Mouse (Mus musculus) ES-E14 (cell line): ENCODE measurements around the gene Plxnb3. TPM values are rescaled to one million over a fixed set of nuclear protein-coding genes. Genes with fewer than 3 reads are reported as not detected.
"Not testable (repeated sequence)": the region's sequence is repeated elsewhere in the genome, so short reads cannot be mapped to it uniquely, and the experiment has no call there.

ENCODE experiments used
- DNase-seq: peaks from one replicate; pipeline ENCODE4 v3.0.0-alpha.2; 2013; ENCODE audit warnings: low read depth, low spot score
- H3K27ac ChIP-seq: 2 replicates; pipeline ENCODE4 v1.5.1; 2012; ENCODE audit warnings: low read depth, mild to moderate bottlenecking, low read length, moderate library complexity, mixed read lengths; ENCODE audit not compliant: poor library complexity, insufficient read depth, severe bottlenecking
- H3K36me3 ChIP-seq: 2 replicates; pipeline ENCODE4 v1.6.1; 2012; ENCODE audit warnings: mild to moderate bottlenecking, low read length, moderate library complexity, mixed read lengths; ENCODE audit not compliant: control insufficient read depth, poor library complexity, insufficient read depth, severe bottlenecking
- H3K4me1 ChIP-seq, 2 experiments: fragments of 150-350 bp in 1 of 2; sonication (generic) in 1 of 2; 2 replicates each; pipeline ENCODE4 v1.6.1; 2012; ENCODE audit warnings: low read length in 2 of 2, mild to moderate bottlenecking in 1 of 2, mixed read lengths in 1 of 2; ENCODE audit not compliant: control insufficient read depth in 2 of 2, insufficient read depth in 2 of 2, poor library complexity in 1 of 2
- H3K4me3 ChIP-seq, 2 experiments: fragments of 150-350 bp in 1 of 2; sonication (generic) in 1 of 2; 2 replicates each; pipeline ENCODE4 v1.5.1; 2012; ENCODE audit warnings: low read length in 2 of 2, low read depth in 1 of 2, mild to moderate bottlenecking in 1 of 2, mixed read lengths in 1 of 2; ENCODE audit not compliant: insufficient read depth in 1 of 2, poor library complexity in 1 of 2, severe bottlenecking in 1 of 2
- H3K9ac ChIP-seq: 2 replicates; pipeline ENCODE4 v1.6.1; 2012; ENCODE audit warnings: low read depth, mild to moderate bottlenecking, low read length, mixed read lengths; ENCODE audit not compliant: poor library complexity, insufficient read depth, severe bottlenecking
- H3K9me3 ChIP-seq: fragments of 150-350 bp; sonication (generic); 2 replicates; pipeline ENCODE4 v1.6.1; 2012; ENCODE audit warnings: low read depth, mild to moderate bottlenecking, low read length; ENCODE audit not compliant: control insufficient read depth, insufficient read depth
- CHD2 ChIP-seq: IDR thresholded peaks from 2 replicates; pipeline ENCODE4 v1.6.1; 2014; ENCODE audit warnings: mild to moderate bottlenecking, low read depth, low read length, inconsistent platforms
- HCFC1 ChIP-seq: IDR thresholded peaks from 2 replicates; pipeline ENCODE4 v1.6.1; 2012; ENCODE audit warnings: low read length, inconsistent platforms, borderline replicate concordance; ENCODE audit not compliant: insufficient read depth
- MAFK ChIP-seq: IDR thresholded peaks from 2 replicates; pipeline ENCODE4 v1.6.1; 2014; ENCODE audit warnings: mild to moderate bottlenecking, low read depth, low read length, inconsistent platforms; ENCODE audit not compliant: insufficient read depth
- ZC3H11A ChIP-seq: IDR thresholded peaks from 2 replicates; pipeline ENCODE4 v1.6.1; 2012; ENCODE audit warnings: low read depth, mild to moderate bottlenecking, inconsistent platforms, low read length, borderline replicate concordance
- ZNF384 ChIP-seq: IDR thresholded peaks from 2 replicates; pipeline ENCODE4 v1.6.1; 2012; ENCODE audit warnings: low read depth, low read length, inconsistent platforms
- in situ Hi-C, 2 experiments: fragments of 600-800 bp; cut with MboI; formaldehyde crosslinking; loops; one replicate each; pipeline ENCODE4 v1.15.1; 2025; ENCODE audit warnings: low sequenced_read_pairs in 2 of 2, inconsistent platforms in 1 of 2; ENCODE audit not compliant: unreplicated experiment in 2 of 2
- total RNA-seq: library from RNA; depleted of rRNA; stranded (reverse); fragments of 300-350 nt; gene quantifications from 2 replicates; pipeline ENCODE4 v1.2.3, GENCODE M21; 2012

Gene Plxnb3
- total RNA-seq, 1 experiment = 0.27 TPM

GRCm38 (mm10) chrX:73739151-73739550, 17.7 kb upstream of the Plxnb3 start:
- Histone ChIP-seq H3K27ac (peak overlapping the region; percentile 94), H3K36me3 (no peaks in the 10 kb centered on the region), H3K4me1 (peaks cover 5 to 13% of the 10 kb centered on the region in 2 experiments; a peak in 3 of 4 replicates), H3K4me3 (no peak overlapping the region), H3K9ac (peak overlapping the region; percentile 54; the same call in 1 of the 2 replicates), H3K9me3 (no peaks in the 10 kb centered on the region)
- in situ Hi-C loops = no loop called here
- no peak for DNase-seq
- TF ChIP-seq ZNF384 (no peak), CHD2 (0 out of 2 replicates have a peak, but pooled peaks have one; percentile 8)

- H3K4me3 ChIP-seq = peak overlapping the region in 1 of 2 experiments; percentile 12; a peak in 1 of 4 replicates
- DNase-seq, H3K9ac ChIP-seq, H3K9me3 ChIP-seq, in situ Hi-C loops, H3K36me3 ChIP-seq: not testable (repeated sequence)
- H3K27ac ChIP-seq = peak overlapping the region; percentile 79
- peaks cover 5 to 13% of the 10 kb centered on the region in 2 experiments; a peak in 3 of 4 replicates for H3K4me1 ChIP-seq
Measured at GRCm38 (mm10) chrX:73739841-73740240, 17.0 kb upstream of the Plxnb3 start.

- peaks cover 0 to 3% of the 10 kb centered on the region in 2 experiments; a peak in 1 of 4 replicates for H3K4me1 ChIP-seq
- no peak overlapping the region for H3K4me3 ChIP-seq
- in situ Hi-C loops = no loop called here
- no peak overlapping the region for H3K9ac ChIP-seq
- no peak for DNase-seq
- H3K27ac ChIP-seq = no peak overlapping the region
- H3K9me3 ChIP-seq = no peaks in the 10 kb centered on the region
- no peaks in the 10 kb centered on the region for H3K36me3 ChIP-seq
- TF ChIP-seq HCFC1 (no peak), ZNF384 (no peak), CHD2 (no peak), ZC3H11A (no peak), MAFK (no peak)
Measured at GRCm38 (mm10) chrX:73744774-73745481, 12.0 kb upstream of the Plxnb3 start.

DNA sequence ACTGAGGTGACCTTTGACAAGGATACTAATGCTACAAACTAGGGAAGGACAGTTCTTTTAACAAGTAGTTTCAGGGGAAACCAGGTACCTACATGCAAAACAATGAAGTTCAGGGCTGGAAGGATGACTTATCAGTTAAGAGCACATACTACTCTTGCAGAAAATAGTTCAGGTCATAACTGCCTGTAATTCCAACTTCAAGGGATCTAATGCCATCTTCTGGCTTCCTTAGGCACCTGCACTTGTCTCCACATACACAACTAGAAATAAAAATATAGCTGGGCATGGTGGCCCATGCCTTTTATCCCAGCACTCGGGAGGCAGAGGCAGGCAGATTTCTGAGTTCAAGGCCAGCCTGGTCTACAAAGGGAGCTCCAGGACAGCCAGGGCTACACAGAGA, 7.9 kb upstream of the Plxnb3 start:
- H3K27ac ChIP-seq = no peak overlapping the region
- H3K9me3 ChIP-seq = no peaks in the 10 kb centered on the region
- H3K9ac ChIP-seq = no peak overlapping the region
- no peak for DNase-seq
- no peaks in the 10 kb centered on the region for H3K36me3 ChIP-seq
- in situ Hi-C loops = no loop called here
- TF ChIP-seq ZC3H11A (no peak), ZNF384 (no peak), CHD2 (no peak), HCFC1 (no peak), MAFK (no peak)
- H3K4me1 ChIP-seq = no peaks in the 10 kb centered on the region
- no peak overlapping the region for H3K4me3 ChIP-seq

- in situ Hi-C loops = no loop called here
- TF ChIP-seq ZNF384 (no peak), HCFC1 (no peak), ZC3H11A (no peak), MAFK (no peak), CHD2 (no peak)
- Histone ChIP-seq H3K4me3 (no peak overlapping the region), H3K9me3 (no peaks in the 10 kb centered on the region), H3K27ac (no peak overlapping the region), H3K36me3 (no peaks in the 10 kb centered on the region), H3K9ac (no peak overlapping the region), H3K4me1 (no peaks in the 10 kb centered on the region)
- DNase-seq = no peak
Measured at GRCm38 (mm10) chrX:73758611-73759290, 1.9 kb downstream of the Plxnb3 start.
